13 mouse cellular contexts compared by ENCODE assay signal in the genomic region with DNA sequence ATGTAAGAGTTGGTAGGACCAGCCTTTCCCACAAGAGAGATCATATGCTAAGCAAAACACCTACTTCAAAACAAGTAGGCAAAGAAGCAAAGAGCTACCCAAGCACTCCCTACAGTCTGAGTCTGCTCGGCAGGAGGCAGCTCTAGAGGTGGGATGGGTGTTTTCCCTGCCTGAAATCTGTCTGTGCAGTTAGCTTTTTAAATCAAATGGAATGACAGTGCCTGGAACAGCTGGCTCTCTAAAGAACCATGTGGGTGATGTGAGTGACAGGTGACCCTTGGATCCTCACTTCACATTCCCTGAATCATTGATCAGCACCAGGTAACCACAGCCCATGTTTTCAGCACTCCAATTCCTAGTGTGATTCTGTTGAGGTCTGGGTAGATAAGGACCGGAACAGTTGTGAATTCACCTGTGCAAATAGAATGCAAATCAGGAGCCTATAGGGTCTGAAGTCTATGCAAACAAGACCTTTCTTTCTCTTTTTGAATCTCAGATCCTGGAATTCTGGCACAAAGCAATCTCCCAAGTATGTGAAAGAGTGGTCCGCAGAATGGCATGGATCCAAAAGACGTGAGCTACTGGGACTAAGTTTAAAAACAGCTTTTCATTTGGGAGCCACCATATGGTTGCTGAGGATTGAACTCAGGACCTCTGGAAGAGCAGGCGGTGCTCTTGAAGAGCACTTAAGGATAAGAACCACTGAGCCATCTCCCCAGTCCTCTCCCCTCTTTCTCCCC. TPM values are rescaled to one million over a fixed set of nuclear protein-coding genes. Genes with fewer than 3 reads are reported as not detected.
DNase-seq lines count a peak whose midpoint lies in the region; ATAC-seq and TF ChIP-seq lines count a peak whose summit lies in the region.
"Had no signal": no experiment of that assay in that cellular context is flagged by ENCODE, and none has a peak within 500 bp of the region (broad histone marks: within the 10 kb centered on the region; RNA-seq: fewer than 3 reads in every experiment).

No protein-coding gene starts in this region.

- no peaks in the 10 kb centered on the region for H3K27me3 ChIP-seq in lung, postnatal 0 days (replicated peaks; ENCODE audit: insufficient read depth, low read length)

- DNase-seq in heart, adult 11 months, result peak; percentile 52
- no peak for DNase-seq in heart, postnatal 4 days
- DNase-seq in brain, adult 2 months (ENCODE audit: low read depth, low spot score), result peak; percentile 46
- DNase-seq in kidney, postnatal 36 days, result peak; percentile 48 to 67
- peak; percentile 70 for DNase-seq in lung, postnatal 0 days (ENCODE audit: low spot score)
- no peak for DNase-seq in layer of hippocampus, adult 9-10 months (ENCODE audit: low spot score)
- DNase-seq in cerebellum, postnatal 10 days, result no peak
- no peak for DNase-seq in adrenal gland, adult (ENCODE audit: inconsistent age in 2 of 2, low spot score in 1 of 2)
- DNase-seq: heart, postnatal 36 days; thymus, postnatal 36 days had no signal

- H3K9me3 ChIP-seq in lung, postnatal 0 days (ENCODE audit: low read length), result no peaks in the 10 kb centered on the region
- H3K9me3 ChIP-seq: G1E; megakaryocyte, embryonic 14.5 days had no signal

- peak; percentile 53 for ATAC-seq in lung, postnatal 0 days

- no peaks in the 10 kb centered on the region for H3K36me3 ChIP-seq in lung, postnatal 0 days (ENCODE audit: insufficient read depth, low read length)
- H3K36me3 ChIP-seq: G1E had no signal

- no peak for TF ChIP-seq CTCF in lung, postnatal 0 days (IDR thresholded peaks at IDR 0.05)

- H3K4me3 ChIP-seq in lung, postnatal 0 days (ENCODE audit: low read depth, low read length), result no peak overlapping the region
- H3K4me3 ChIP-seq: megakaryocyte, embryonic 14.5 days had no signal

- peak overlapping the region; percentile 47; the same call in 1 of the 2 replicates for H3K27ac ChIP-seq in lung, postnatal 0 days (ENCODE audit: low read length)
- H3K27ac ChIP-seq: kidney, postnatal 0 days had no signal

- 42% methylated on average over 5 of the region's 5 CpGs for WGBS in lung, postnatal 0 days

- H3K4me1 ChIP-seq in lung, postnatal 0 days (ENCODE audit: insufficient read depth, low read depth, low read length), result 0 out of 2 replicates have a peak, but pooled peaks cover 5% of the 10 kb centered on the region
- H3K4me1 ChIP-seq: megakaryocyte, embryonic 14.5 days had no signal

- TF ChIP-seq EP300 in lung, postnatal 0 days (IDR thresholded peaks at IDR 0.05), result peak; percentile 47; the same call in 1 of the 2 replicates

- no peak overlapping the region for H3K4me2 ChIP-seq in lung, postnatal 0 days (replicated peaks; ENCODE audit: low read depth, low read length)

- H3K9ac ChIP-seq in lung, postnatal 0 days (replicated peaks; ENCODE audit: low read depth), result no peak overlapping the region

RNA-seq across cellular contexts. Expression of a gene that starts 38.8 kb away (rescaled TPM):
- total RNA-seq in heart, postnatal 4 days (2021), result 10 to 100 TPM; 66.0 to 67.7 TPM
- 94.1 and 100 TPM in 2 replicates for polyA plus RNA-seq in lung, postnatal 0 days (2015; fragmentation: Nextera tagmentation; extraction: Ambion mirVana)

Comparison
In these comparisons a context has a peak if more than half of its experiments do, and no peak if none do; other contexts are left out.
1. DNase-seq: peak in heart, adult 11 months (single experiment), brain, adult 2 months (single experiment), kidney, postnatal 36 days (2 of 2) and lung, postnatal 0 days (single experiment); none in heart, postnatal 4 days (single experiment), layer of hippocampus, adult 9-10 months (single experiment), cerebellum, postnatal 10 days (0 of 2) and adrenal gland, adult (0 of 2).